Mouse (Mus musculus) stomach, postnatal 0 days (tissue): Measurements from ENCODE around the gene Crybb3.
A peak's percentile ranks its signal among the peaks of the same experiment; 100 is the strongest.

Experiments used
- CTCF ChIP-seq: IDR thresholded peaks from 2 replicates; pipeline ENCODE4 v1.5.1; 2016; ENCODE audit warnings: antibody characterized with exemption, low read depth, mild to moderate bottlenecking, moderate library complexity
- EP300 ChIP-seq: optimal IDR thresholded peaks from 2 replicates; pipeline ENCODE3; 2016; ENCODE audit warnings: antibody characterized with exemption

DNA sequence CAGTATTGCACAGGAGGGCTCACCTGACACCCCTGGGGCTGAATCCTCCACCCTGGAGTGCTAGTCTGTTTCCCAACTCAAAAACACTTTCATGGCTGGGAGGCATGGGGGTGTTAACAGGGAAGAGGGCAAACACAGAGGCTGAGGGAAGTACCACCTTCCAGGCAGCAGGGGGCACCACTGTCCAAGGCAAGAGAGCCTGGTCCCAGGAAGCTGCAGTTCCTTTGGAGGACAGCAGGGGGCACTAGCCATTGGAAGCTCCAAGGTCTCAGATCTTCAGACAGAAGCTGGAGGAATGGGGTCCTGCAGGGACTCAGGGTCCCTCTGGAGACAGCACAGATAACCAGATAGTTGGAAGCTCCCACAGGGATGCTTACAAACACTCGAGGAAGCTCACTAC is 18.2 kb upstream of the Crybb3 start:
- TF ChIP-seq CTCF (peak; percentile 100), EP300 (no peak)
